Mouse (Mus musculus): ENCODE results near the gene Clec2h. TPM values are rescaled to one million over a fixed set of nuclear protein-coding genes. Genes with fewer than 3 reads are reported as not detected.
"Not testable (repeated sequence)": the region's sequence is repeated elsewhere in the genome, so short reads cannot be mapped to it uniquely, and the experiment has no call there.

The Clec2h gene
- polyA plus RNA-seq, 1 experiment = not detected

DNA sequence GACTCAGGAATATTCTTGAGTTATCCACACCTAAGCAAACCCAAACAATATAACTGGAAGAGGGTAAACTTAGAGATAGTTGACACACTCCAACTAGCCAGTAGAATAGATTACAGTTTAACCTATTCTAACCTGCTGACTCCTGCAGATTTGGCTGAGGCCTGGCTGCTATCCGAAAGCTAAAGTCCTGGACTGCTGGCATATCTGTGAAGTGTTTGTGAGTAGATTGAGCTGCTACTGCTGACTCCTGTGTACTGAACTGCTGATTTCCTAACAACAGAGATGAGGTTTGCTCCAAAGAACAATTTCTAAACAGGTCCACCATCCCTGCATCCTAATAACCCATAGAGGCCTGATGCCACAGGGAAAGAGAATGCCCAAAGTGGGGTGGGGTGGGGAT lies 12.0 kb upstream of the Clec2h start:
- Histone ChIP-seq H3ac (ENCODE audit: control insufficient read depth, insufficient read length) (no peak overlapping the region), H3K27me3 (ENCODE audit: control insufficient read depth, insufficient read depth, insufficient read length) (no peaks in the 10 kb centered on the region), H3K36me3 (ENCODE audit: control insufficient read depth, insufficient read depth) (no peaks in the 10 kb centered on the region), H3K4me3 (no peak overlapping the region), H3K79me2 (ENCODE audit: control insufficient read depth, insufficient read depth) (no peaks in the 10 kb centered on the region), H3K4me2 (ENCODE audit: low read depth) (no peak overlapping the region)
- no peak for TF ChIP-seq MYOG (IDR thresholded peaks at IDR 0.05; ENCODE audit: control insufficient read depth in 1 of 3, insufficient read depth in 1 of 3, insufficient read length in 2 of 3, low read depth in 2 of 3)
- no peak for TF ChIP-seq REST (IDR thresholded peaks at IDR 0.05; ENCODE audit: insufficient read depth, insufficient read length)
- TF ChIP-seq E2F4 (IDR thresholded peaks at IDR 0.05; ENCODE audit: insufficient read depth) = no peak
- TF ChIP-seq TCF12 (IDR thresholded peaks at IDR 0.05; ENCODE audit: insufficient read depth, poor library complexity, severe bottlenecking) = no peak
- no peak for TF ChIP-seq TCF3 (IDR thresholded peaks at IDR 0.05; ENCODE audit: insufficient read length, low read depth)
- no peak for TF ChIP-seq USF1 (IDR thresholded peaks at IDR 0.05; ENCODE audit: low read depth)
- TF ChIP-seq CEBPB (IDR thresholded peaks at IDR 0.05; ENCODE audit: insufficient read depth, poor library complexity, severe bottlenecking) = no peak
- TF ChIP-seq POLR2AphosphoS2 (IDR thresholded peaks at IDR 0.05; ENCODE audit: insufficient read length, low read depth) = no peak
- TF ChIP-seq MYOD1 (IDR thresholded peaks at IDR 0.05; ENCODE audit: control insufficient read depth in 1 of 3, insufficient read length in 2 of 3, low read depth in 2 of 3) = no peak
- no peak for TF ChIP-seq SRF (IDR thresholded peaks at IDR 0.05; ENCODE audit: control insufficient read depth, insufficient read length, low read depth)
- TF ChIP-seq POLR2A (IDR thresholded peaks at IDR 0.05; ENCODE audit: insufficient read length, low read depth) = no peak
- TF ChIP-seq MAX (IDR thresholded peaks at IDR 0.05; ENCODE audit: low read depth) = no peak

GRCm38 (mm10) chr6:128650827-128651226 lies 11.4 kb upstream of the Clec2h start:
- not testable (repeated sequence) for H3K36me3 ChIP-seq (ENCODE audit: control insufficient read depth, insufficient read depth); H3K27me3 ChIP-seq (ENCODE audit: control insufficient read depth, insufficient read depth, insufficient read length); H3K79me2 ChIP-seq (ENCODE audit: control insufficient read depth, insufficient read depth); H3ac ChIP-seq (ENCODE audit: control insufficient read depth, insufficient read length); H3K4me3 ChIP-seq; H3K4me2 ChIP-seq (ENCODE audit: low read depth)

- no peak overlapping the region for H3ac ChIP-seq (ENCODE audit: control insufficient read depth, insufficient read length)
- H3K4me2 ChIP-seq (ENCODE audit: low read depth) = no peak overlapping the region
- H3K4me3 ChIP-seq = no peak overlapping the region
- no peaks in the 10 kb centered on the region for H3K79me2 ChIP-seq (ENCODE audit: control insufficient read depth, insufficient read depth)
- no peak for TF ChIP-seq SRF (IDR thresholded peaks at IDR 0.05; ENCODE audit: control insufficient read depth, insufficient read length, low read depth)
- TF ChIP-seq USF1 (IDR thresholded peaks at IDR 0.05; ENCODE audit: low read depth) = no peak
- TF ChIP-seq REST (IDR thresholded peaks at IDR 0.05; ENCODE audit: insufficient read depth, insufficient read length) = no peak
- no peak for TF ChIP-seq MYOD1 (IDR thresholded peaks at IDR 0.05; ENCODE audit: control insufficient read depth in 1 of 3, insufficient read length in 2 of 3, low read depth in 2 of 3)
- TF ChIP-seq CEBPB (IDR thresholded peaks at IDR 0.05; ENCODE audit: insufficient read depth, poor library complexity, severe bottlenecking) = no peak
- no peak for TF ChIP-seq POLR2AphosphoS2 (IDR thresholded peaks at IDR 0.05; ENCODE audit: insufficient read length, low read depth)
- TF ChIP-seq TCF12 (IDR thresholded peaks at IDR 0.05; ENCODE audit: insufficient read depth, poor library complexity, severe bottlenecking) = no peak
- no peak for TF ChIP-seq E2F4 (IDR thresholded peaks at IDR 0.05; ENCODE audit: insufficient read depth)
- no peak for TF ChIP-seq TCF3 (IDR thresholded peaks at IDR 0.05; ENCODE audit: insufficient read length, low read depth)
- no peak for TF ChIP-seq POLR2A (IDR thresholded peaks at IDR 0.05; ENCODE audit: insufficient read length, low read depth)
- TF ChIP-seq MAX (IDR thresholded peaks at IDR 0.05; ENCODE audit: low read depth) = no peak
- no peak for TF ChIP-seq MYOG (IDR thresholded peaks at IDR 0.05; ENCODE audit: control insufficient read depth in 1 of 3, insufficient read depth in 1 of 3, insufficient read length in 2 of 3, low read depth in 2 of 3)
- no peaks in the 10 kb centered on the region for H3K27me3 ChIP-seq (ENCODE audit: control insufficient read depth, insufficient read depth, insufficient read length)
- H3K36me3 ChIP-seq (ENCODE audit: control insufficient read depth, insufficient read depth) = no peaks in the 10 kb centered on the region
Measured at GRCm38 (mm10) chr6:128652938-128653337, 9.2 kb upstream of the Clec2h start.

GRCm38 (mm10) chr6:128661249-128661648 lies 936 bp upstream of the Clec2h start:
- TF ChIP-seq TCF12 (IDR thresholded peaks at IDR 0.05; ENCODE audit: insufficient read depth, poor library complexity, severe bottlenecking) = no peak
- TF ChIP-seq TCF3 (IDR thresholded peaks at IDR 0.05; ENCODE audit: insufficient read length, low read depth) = no peak
- TF ChIP-seq USF1 (IDR thresholded peaks at IDR 0.05; ENCODE audit: low read depth) = no peak
- no peak for TF ChIP-seq MYOG (IDR thresholded peaks at IDR 0.05; ENCODE audit: control insufficient read depth in 1 of 3, insufficient read depth in 1 of 3, insufficient read length in 2 of 3, low read depth in 2 of 3)
- no peak for TF ChIP-seq POLR2AphosphoS2 (IDR thresholded peaks at IDR 0.05; ENCODE audit: insufficient read length, low read depth)
- TF ChIP-seq MAX (IDR thresholded peaks at IDR 0.05; ENCODE audit: low read depth) = no peak
- no peak for TF ChIP-seq POLR2A (IDR thresholded peaks at IDR 0.05; ENCODE audit: insufficient read length, low read depth)
- no peak for TF ChIP-seq SRF (IDR thresholded peaks at IDR 0.05; ENCODE audit: control insufficient read depth, insufficient read length, low read depth)
- TF ChIP-seq REST (IDR thresholded peaks at IDR 0.05; ENCODE audit: insufficient read depth, insufficient read length) = no peak
- TF ChIP-seq E2F4 (IDR thresholded peaks at IDR 0.05; ENCODE audit: insufficient read depth) = no peak
- no peak for TF ChIP-seq MYOD1 (IDR thresholded peaks at IDR 0.05; ENCODE audit: control insufficient read depth in 1 of 3, insufficient read length in 2 of 3, low read depth in 2 of 3)
- no peak for TF ChIP-seq CEBPB (IDR thresholded peaks at IDR 0.05; ENCODE audit: insufficient read depth, poor library complexity, severe bottlenecking)
- no peak overlapping the region for H3ac ChIP-seq (ENCODE audit: control insufficient read depth, insufficient read length)
- no peak overlapping the region for H3K4me3 ChIP-seq

DNA sequence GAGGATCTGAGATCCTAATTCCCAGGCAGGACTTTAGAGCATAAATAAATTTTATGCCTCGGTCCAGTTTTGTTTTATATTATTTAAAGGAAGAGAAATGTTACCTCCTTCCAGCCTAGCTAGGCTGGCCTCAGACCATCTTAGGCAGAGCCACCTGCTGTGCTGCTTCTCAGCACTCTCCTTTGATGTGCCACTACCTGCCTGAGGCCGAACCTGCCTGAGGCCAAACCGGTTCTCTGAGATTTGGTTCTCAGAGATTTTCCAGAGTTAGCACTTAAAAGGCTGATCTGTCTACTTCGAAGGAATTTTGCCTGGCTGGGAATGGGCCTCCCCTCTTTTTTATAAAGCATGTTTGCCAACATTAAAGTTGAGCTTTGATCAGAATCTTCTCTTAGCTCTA lies 7.8 kb downstream of the Clec2h start:
- Histone ChIP-seq H3K36me3 (ENCODE audit: control insufficient read depth, insufficient read depth) (no peaks in the 10 kb centered on the region), H3K4me2 (ENCODE audit: low read depth) (no peak overlapping the region), H3ac (ENCODE audit: control insufficient read depth, insufficient read length) (no peak overlapping the region), H3K27me3 (ENCODE audit: control insufficient read depth, insufficient read depth, insufficient read length) (no peaks in the 10 kb centered on the region), H3K4me3 (no peak overlapping the region), H3K79me2 (ENCODE audit: control insufficient read depth, insufficient read depth) (no peaks in the 10 kb centered on the region)
- TF ChIP-seq REST (IDR thresholded peaks at IDR 0.05; ENCODE audit: insufficient read depth, insufficient read length) (no peak), E2F4 (IDR thresholded peaks at IDR 0.05; ENCODE audit: insufficient read depth) (no peak), MAX (IDR thresholded peaks at IDR 0.05; ENCODE audit: low read depth) (no peak), POLR2AphosphoS2 (IDR thresholded peaks at IDR 0.05; ENCODE audit: insufficient read length, low read depth) (no peak), CEBPB (IDR thresholded peaks at IDR 0.05; ENCODE audit: insufficient read depth, poor library complexity, severe bottlenecking) (no peak), USF1 (IDR thresholded peaks at IDR 0.05; ENCODE audit: low read depth) (no peak), SRF (IDR thresholded peaks at IDR 0.05; ENCODE audit: control insufficient read depth, insufficient read length, low read depth) (no peak), TCF12 (IDR thresholded peaks at IDR 0.05; ENCODE audit: insufficient read depth, poor library complexity, severe bottlenecking) (no peak), POLR2A (IDR thresholded peaks at IDR 0.05; ENCODE audit: insufficient read length, low read depth) (no peak)

More at GRCm38 (mm10) chr6:128661249-128661648, 936 bp upstream of the Clec2h start:
- Histone ChIP-seq H3K27me3 (ENCODE audit: control insufficient read depth, insufficient read depth, insufficient read length) (no peaks in the 10 kb centered on the region), H3K79me2 (ENCODE audit: control insufficient read depth, insufficient read depth) (no peaks in the 10 kb centered on the region), H3K36me3 (ENCODE audit: control insufficient read depth, insufficient read depth) (no peaks in the 10 kb centered on the region), H3K4me2 (ENCODE audit: low read depth) (no peak overlapping the region)

Measured in myocyte (in vitro differentiated cells).